ENCODE assay signal across 8 mouse cellular contexts in genomic region chr15:6624365-6625182, GRCm38 (mm10).
A peak's percentile ranks its signal among the peaks of the same experiment; 100 is the strongest.
DNase-seq lines count a peak whose midpoint lies in the region; ATAC-seq and TF ChIP-seq lines count a peak whose summit lies in the region.

No protein-coding gene starts in this region.

- 19% methylated on average over 18 of the region's 18 CpGs for WGBS in heart, embryonic 12.5 days
- 9% methylated on average over 18 of the region's 18 CpGs for WGBS in forebrain, postnatal 0 days
- WGBS in midbrain, embryonic 14.5 days: 9% methylated on average over 18 of the region's 18 CpGs
- 64% methylated on average over 18 of the region's 18 CpGs for WGBS in thymus, adult 2 months

- H3K36me3 ChIP-seq in heart, embryonic 12.5 days: no peaks in the 10 kb centered on the region
- H3K36me3 ChIP-seq in forebrain, postnatal 0 days (ENCODE audit: insufficient read depth): no peaks in the 10 kb centered on the region
- H3K36me3 ChIP-seq in midbrain, embryonic 14.5 days (ENCODE audit: control insufficient read depth, insufficient read depth, low read length): no peaks in the 10 kb centered on the region
- H3K36me3 ChIP-seq in thymus, adult 2 months (ENCODE audit: control insufficient read depth, insufficient read depth, low read length): peaks cover 43% of the 10 kb centered on the region

- H3K4me2 ChIP-seq in heart, embryonic 12.5 days: peak overlapping the region; percentile 67
- peak overlapping the region; percentile 52 for H3K4me2 ChIP-seq in forebrain, postnatal 0 days (ENCODE audit: low read depth)
- peak overlapping the region; percentile 60 for H3K4me2 ChIP-seq in midbrain, embryonic 14.5 days (ENCODE audit: low read length)

- DNase-seq in heart, postnatal 10 days: no peak
- peak; percentile 69 for DNase-seq in R1 (ENCODE audit: low read depth, low spot score)
- peak; percentile 61 for DNase-seq in forebrain, postnatal 0 days
- DNase-seq in left cerebral cortex, postnatal 36 days (ENCODE audit: low spot score in 2 of 2): peak; percentile 18 to 21
- peak; percentile 82 for DNase-seq in midbrain, embryonic 14.5 days
- peak; percentile 58 for DNase-seq in thymus, adult 2 months
- DNase-seq in cerebellum, adult 11-12 months: no peak

- no peak for ATAC-seq in heart, embryonic 12.5 days (ENCODE audit: insufficient number of reproducible peaks, low FRiP score)
- ATAC-seq in forebrain, postnatal 0 days: peak; percentile 83
- ATAC-seq in midbrain, embryonic 14.5 days (ENCODE audit: low FRiP score, low TSS enrichment): peak; percentile 71; the same call in 1 of the 2 replicates

- H3K27me3 ChIP-seq in heart, embryonic 12.5 days (replicated peaks): no peaks in the 10 kb centered on the region
- no peaks in the 10 kb centered on the region for H3K27me3 ChIP-seq in forebrain, postnatal 0 days (ENCODE audit: insufficient read depth, low read length)
- no peaks in the 10 kb centered on the region for H3K27me3 ChIP-seq in midbrain, embryonic 14.5 days (ENCODE audit: control insufficient read depth, insufficient read depth, low read length)
- no peaks in the 10 kb centered on the region for H3K27me3 ChIP-seq in thymus, adult 2 months (ENCODE audit: control insufficient read depth, insufficient read depth, low read length)

- no peaks in the 10 kb centered on the region for H3K9me3 ChIP-seq in heart, embryonic 12.5 days (replicated peaks)
- H3K9me3 ChIP-seq in forebrain, postnatal 0 days (ENCODE audit: low read length): no peaks in the 10 kb centered on the region
- no peaks in the 10 kb centered on the region for H3K9me3 ChIP-seq in midbrain, embryonic 14.5 days (ENCODE audit: control insufficient read depth, low read length)

- no peak overlapping the region for H3K27ac ChIP-seq in heart, embryonic 12.5 days (ENCODE audit: poor library complexity, severe bottlenecking)
- peak overlapping the region; percentile 57; the same call in 1 of the 2 replicates for H3K27ac ChIP-seq in forebrain, postnatal 0 days (ENCODE audit: low read depth, low read length)
- H3K27ac ChIP-seq in midbrain, embryonic 14.5 days (replicated peaks; ENCODE audit: low read depth, low read length): peak overlapping the region; percentile 63; the same call in 1 of the 2 replicates
- H3K27ac ChIP-seq in thymus, adult 2 months (ENCODE audit: control insufficient read depth, insufficient read depth, low read length): peak overlapping the region; percentile 44; the same call in 1 of the 2 replicates

- intact Hi-C loops in heart, postnatal 10 days (cut with DNase I): loop anchor here (5.0 to 10.0 kb wide), 4 partner anchors 83 to 387 kb away; partner anchors contain the start of gene Rictor
- intact Hi-C loops in left cerebral cortex, postnatal 36 days (cut with DNase I): loop anchor here (5.0 kb wide), 1 partner anchor 83 kb away; the partner anchor contains the start of gene Rictor

- TF ChIP-seq CTCF in forebrain, postnatal 0 days (IDR thresholded peaks at IDR 0.05; ENCODE audit: low read depth): no peak
- no peak for TF ChIP-seq CTCF in thymus, adult 2 months (IDR thresholded peaks at IDR 0.05; ENCODE audit: borderline replicate concordance, control insufficient read depth, extremely low read depth, insufficient read depth, low read length, poor library complexity)

- peak overlapping the region; percentile 34 for H3K4me3 ChIP-seq in heart, embryonic 12.5 days
- peak overlapping the region; percentile 39 for H3K4me3 ChIP-seq in forebrain, postnatal 0 days (ENCODE audit: low read depth, low read length)
- peak overlapping the region; percentile 38 for H3K4me3 ChIP-seq in midbrain, embryonic 14.5 days (replicated peaks; ENCODE audit: low read depth, low read length)
- no peak overlapping the region for H3K4me3 ChIP-seq in thymus, adult 2 months (ENCODE audit: control insufficient read depth, insufficient read depth, low read length)

- peaks cover 9% of the 10 kb centered on the region for H3K4me1 ChIP-seq in heart, embryonic 12.5 days (replicated peaks)
- peaks cover 10% of the 10 kb centered on the region for H3K4me1 ChIP-seq in forebrain, postnatal 0 days (ENCODE audit: insufficient read depth)
- H3K4me1 ChIP-seq in midbrain, embryonic 14.5 days (ENCODE audit: control insufficient read depth, insufficient read depth, low read length): peaks cover 14% of the 10 kb centered on the region; the same call in 1 of the 2 replicates
- H3K4me1 ChIP-seq in thymus, adult 2 months (replicated peaks; ENCODE audit: control insufficient read depth, insufficient read depth, low read length): peaks cover 9% of the 10 kb centered on the region

- peak overlapping the region; percentile 51; the same call in 1 of the 2 replicates for H3K9ac ChIP-seq in heart, embryonic 12.5 days
- H3K9ac ChIP-seq in forebrain, postnatal 0 days: peak overlapping the region; percentile 49
- peak overlapping the region; percentile 54 for H3K9ac ChIP-seq in midbrain, embryonic 14.5 days (replicated peaks; ENCODE audit: low read length)

- no peak for TF ChIP-seq POLR2A in thymus, adult 2 months (IDR thresholded peaks at IDR 0.05; ENCODE audit: control insufficient read depth, extremely low read depth, insufficient read depth, low read length, poor library complexity)

Comparison
In these comparisons a context has a peak if more than half of its experiments do, and no peak if none do; other contexts are left out.
1. DNase-seq: peak in R1 (single experiment), forebrain, postnatal 0 days (single experiment), left cerebral cortex, postnatal 36 days (2 of 2), midbrain, embryonic 14.5 days (single experiment) and thymus, adult 2 months (single experiment); none in heart, postnatal 10 days (0 of 2) and cerebellum, adult 11-12 months (single experiment).
2. Peak in every context shown above with its lines, with median percentiles within 50 percentile points of each other: H3K4me2 ChIP-seq and H3K9ac ChIP-seq.